Mouse (Mus musculus) neural tube, embryonic 12.5 days (tissue): ENCODE data around the gene Usf3. TPM values are rescaled to one million over a fixed set of nuclear protein-coding genes. Genes with fewer than 3 reads are reported as not detected.
A peak's percentile ranks its signal among the peaks of the same experiment; 100 is the strongest.

Experiments used
- ATAC-seq: fragments of 200-750 bp; cut with Nextera tagmentation; 2 replicates; pipeline ENCODE4 v1.8.0; 2017; ENCODE audit warnings: low read depth, mild to moderate bottlenecking, moderate TSS enrichment, moderate library complexity; ENCODE audit not compliant: low FRiP score
- H3K27ac ChIP-seq: fragments of 300-500 bp; sonication (generic); 2 replicates; pipeline ENCODE4 v1.5.1; 2016
- H3K27me3 ChIP-seq: fragments of 300-500 bp; sonication (generic); replicated peaks from 2 replicates; pipeline ENCODE4 v1.6.1; 2016; ENCODE audit warnings: mild to moderate bottlenecking
- H3K36me3 ChIP-seq: fragments of 300-500 bp; sonication (generic); 2 replicates; pipeline ENCODE4 v1.6.1; 2016; ENCODE audit warnings: mild to moderate bottlenecking
- H3K4me1 ChIP-seq: fragments of 300-500 bp; sonication (generic); 2 replicates; pipeline ENCODE4 v1.6.1; 2016
- H3K4me2 ChIP-seq: fragments of 300-500 bp; sonication (generic); replicated peaks from 2 replicates; pipeline ENCODE4 v1.6.1; 2016; ENCODE audit warnings: mild to moderate bottlenecking
- H3K4me3 ChIP-seq: fragments of 300-500 bp; sonication (generic); 2 replicates; pipeline ENCODE4 v1.5.1; 2016
- H3K9ac ChIP-seq: fragments of 300-500 bp; sonication (generic); 2 replicates; pipeline ENCODE4 v1.6.1; 2016; ENCODE audit warnings: mild to moderate bottlenecking
- H3K9me3 ChIP-seq: fragments of 300-500 bp; sonication (generic); 2 replicates; pipeline ENCODE4 v1.6.1; 2016; ENCODE audit warnings: mild to moderate bottlenecking
- WGBS: fragments of 180-500 bp; shearing (Covaris S2); methylation state at CpG from one replicate; pipeline ENCODE4 v1.1.7; 2016; 5-methylcytosine and 5-hydroxymethylcytosine counted together
- polyA plus RNA-seq: library from polyadenylated mRNA; unstranded; fragments of >200 nt; fragmentation: Nextera tagmentation; extraction: Ambion mirVana; gene quantifications from 2 replicates; pipeline ENCODE4 v1.2.1, GENCODE M21; 2016

Gene Usf3
- 3.3 and 3.7 TPM in 2 replicates for polyA plus RNA-seq

GRCm38 (mm10) chr16:44173155-44173941, at the start of gene Usf3:
Gene Usf3 (plus strand): TSS chr16:44173246.
- Histone ChIP-seq H3K36me3 (no peaks in the 10 kb centered on the region), H3K9ac (peak within 1 kb of the TSS; percentile 95), H3K4me2 (peak within 1 kb of the TSS; percentile 74), H3K27me3 (no peaks in the 10 kb centered on the region), H3K9me3 (no peaks in the 10 kb centered on the region), H3K4me1 (peaks cover 13% of the 10 kb centered on the region; the same call in 1 of the 2 replicates), H3K4me3 (peak within 1 kb of the TSS; percentile 95), H3K27ac (peak within 1 kb of the TSS; percentile 81)
- peak; percentile 80 for ATAC-seq
- WGBS = 1% methylated on average over 60 of the region's 77 CpGs

GRCm38 (mm10) chr16:44123786-44124185, 49.3 kb upstream of the Usf3 start:
- no peaks in the 10 kb centered on the region for H3K36me3 ChIP-seq
- H3K9ac ChIP-seq = no peak overlapping the region
- no peak for ATAC-seq
- H3K4me3 ChIP-seq = no peak overlapping the region
- WGBS = 81% methylated on average over 2 of the region's 2 CpGs
- no peak overlapping the region for H3K4me2 ChIP-seq
- no peaks in the 10 kb centered on the region for H3K9me3 ChIP-seq
- no peaks in the 10 kb centered on the region for H3K4me1 ChIP-seq
- no peak overlapping the region for H3K27ac ChIP-seq
- H3K27me3 ChIP-seq = no peaks in the 10 kb centered on the region

GRCm38 (mm10) chr16:44124713-44125112, 48.3 kb upstream of the Usf3 start:
- H3K36me3 ChIP-seq = no peaks in the 10 kb centered on the region
- no peaks in the 10 kb centered on the region for H3K27me3 ChIP-seq
- no peaks in the 10 kb centered on the region for H3K9me3 ChIP-seq
- H3K27ac ChIP-seq = no peak overlapping the region
- no peaks in the 10 kb centered on the region for H3K4me1 ChIP-seq
- ATAC-seq = no peak
- H3K9ac ChIP-seq = no peak overlapping the region
- no peak overlapping the region for H3K4me2 ChIP-seq
- WGBS = 96% methylated on average over 1 of the region's 1 CpGs
- no peak overlapping the region for H3K4me3 ChIP-seq

- H3K4me2 ChIP-seq = no peak overlapping the region
- no peaks in the 10 kb centered on the region for H3K27me3 ChIP-seq
- H3K27ac ChIP-seq = no peak overlapping the region
- H3K9ac ChIP-seq = no peak overlapping the region
- no peaks in the 10 kb centered on the region for H3K36me3 ChIP-seq
- no peak for ATAC-seq
- no peaks in the 10 kb centered on the region for H3K4me1 ChIP-seq
- no peaks in the 10 kb centered on the region for H3K9me3 ChIP-seq
- no peak overlapping the region for H3K4me3 ChIP-seq
- WGBS = 83% methylated on average over 2 of the region's 2 CpGs
Measured at GRCm38 (mm10) chr16:44125436-44125835, 47.6 kb upstream of the Usf3 start.

GRCm38 (mm10) chr16:44126437-44126836, 46.6 kb upstream of the Usf3 start:
- H3K4me1 ChIP-seq = no peaks in the 10 kb centered on the region
- no peak for ATAC-seq
- no peak overlapping the region for H3K9ac ChIP-seq
- no peaks in the 10 kb centered on the region for H3K36me3 ChIP-seq
- 83% methylated on average over 4 of the region's 4 CpGs for WGBS
- H3K27me3 ChIP-seq = no peaks in the 10 kb centered on the region
- H3K27ac ChIP-seq = no peak overlapping the region
- no peak overlapping the region for H3K4me3 ChIP-seq
- no peak overlapping the region for H3K4me2 ChIP-seq
- no peaks in the 10 kb centered on the region for H3K9me3 ChIP-seq

- Histone ChIP-seq H3K9me3 (no peaks in the 10 kb centered on the region), H3K36me3 (no peaks in the 10 kb centered on the region), H3K27ac (no peak overlapping the region), H3K4me2 (no peak overlapping the region), H3K27me3 (no peaks in the 10 kb centered on the region), H3K4me3 (no peak overlapping the region), H3K9ac (no peak overlapping the region), H3K4me1 (no peaks in the 10 kb centered on the region)
- WGBS = 80% methylated on average over 4 of the region's 4 CpGs
- ATAC-seq = no peak
Measured at GRCm38 (mm10) chr16:44132300-44132699, 40.7 kb upstream of the Usf3 start.

- no peak overlapping the region for H3K4me3 ChIP-seq
- H3K36me3 ChIP-seq = no peaks in the 10 kb centered on the region
- ATAC-seq = no peak
- H3K27ac ChIP-seq = no peak overlapping the region
- H3K4me2 ChIP-seq = no peak overlapping the region
- H3K9me3 ChIP-seq = no peaks in the 10 kb centered on the region
- no peak overlapping the region for H3K9ac ChIP-seq
- peaks cover 8% of the 10 kb centered on the region; the same call in 1 of the 2 replicates for H3K4me1 ChIP-seq
- WGBS = 88% methylated on average over 3 of the region's 3 CpGs
- H3K27me3 ChIP-seq = no peaks in the 10 kb centered on the region
Measured at GRCm38 (mm10) chr16:44133187-44133586, 39.9 kb upstream of the Usf3 start.

- Histone ChIP-seq H3K27me3 (no peaks in the 10 kb centered on the region), H3K9me3 (no peaks in the 10 kb centered on the region), H3K27ac (no peak overlapping the region), H3K4me2 (no peak overlapping the region), H3K4me3 (no peak overlapping the region), H3K4me1 (peaks cover 12% of the 10 kb centered on the region; the same call in 1 of the 2 replicates), H3K36me3 (no peaks in the 10 kb centered on the region), H3K9ac (no peak overlapping the region)
- no peak for ATAC-seq
- WGBS = 91% methylated on average over 6 of the region's 6 CpGs
Measured at GRCm38 (mm10) chr16:44136511-44137021, 36.5 kb upstream of the Usf3 start.

- ATAC-seq = peak; percentile 55
- Histone ChIP-seq H3K9me3 (no peaks in the 10 kb centered on the region), H3K27ac (peak overlapping the region; percentile 72; the same call in 1 of the 2 replicates), H3K36me3 (no peaks in the 10 kb centered on the region), H3K9ac (peak overlapping the region; percentile 81), H3K4me3 (peak overlapping the region; percentile 90), H3K4me2 (peak overlapping the region; percentile 91), H3K27me3 (no peaks in the 10 kb centered on the region), H3K4me1 (peaks cover 12% of the 10 kb centered on the region; the same call in 1 of the 2 replicates)
- 2% methylated on average over 24 of the region's 24 CpGs for WGBS
Measured at GRCm38 (mm10) chr16:44138377-44138978, 34.6 kb upstream of the Usf3 start.

- under 1% methylated on average over 25 of the region's 25 CpGs for WGBS
Measured at GRCm38 (mm10) chr16:44138979-44139535, 34.0 kb upstream of the Usf3 start.

GRCm38 (mm10) chr16:44139536-44140185, 33.4 kb upstream of the Usf3 start, which contains the start of the genes Atp6v1a and Naa50:
Gene Atp6v1a (minus strand): TSS chr16:44139705.
Gene Naa50 (plus strand): TSS chr16:44139830.
- peak within 1 kb of the TSS; percentile 92 for H3K27ac ChIP-seq
- H3K4me1 ChIP-seq = peaks cover 12% of the 10 kb centered on the region; the same call in 1 of the 2 replicates
- H3K9me3 ChIP-seq = no peaks in the 10 kb centered on the region
- WGBS = 0% methylated on average over 63 of the region's 71 CpGs
- peak within 1 kb of the TSS; percentile 91 for H3K4me2 ChIP-seq
- H3K36me3 ChIP-seq = no peaks in the 10 kb centered on the region
- peak within 1 kb of the TSS; percentile 87 for H3K9ac ChIP-seq
- peak; percentile 88 for ATAC-seq
- peak within 1 kb of the TSS; percentile 90 for H3K4me3 ChIP-seq
- no peaks in the 10 kb centered on the region for H3K27me3 ChIP-seq

More at GRCm38 (mm10) chr16:44138979-44139535, 34.0 kb upstream of the Usf3 start:
- Histone ChIP-seq H3K9ac (peak overlapping the region; percentile 87), H3K27me3 (no peaks in the 10 kb centered on the region), H3K9me3 (no peaks in the 10 kb centered on the region), H3K4me3 (peak overlapping the region; percentile 90), H3K27ac (peak overlapping the region; percentile 92), H3K36me3 (no peaks in the 10 kb centered on the region), H3K4me2 (peak overlapping the region; percentile 91), H3K4me1 (peaks cover 12% of the 10 kb centered on the region; the same call in 1 of the 2 replicates)
- peak; percentile 88 for ATAC-seq
